Mouse (Mus musculus) ES-E14 (cell line): ENCODE measurements at regions not wholly inside any gene's neighbourhood (a gene's known extent, or its start where the extent isn't known, plus 50 kb on each side); places are given as distances from the start of the nearest gene placed in this dataset.

Experiments used
- DNase-seq: peaks from one replicate; pipeline ENCODE4 v3.0.0-alpha.2; 2013; ENCODE audit warnings: low read depth, low spot score
- H3K27ac ChIP-seq: 2 replicates; pipeline ENCODE4 v1.5.1; 2012; ENCODE audit warnings: low read depth, mild to moderate bottlenecking, low read length, moderate library complexity, mixed read lengths; ENCODE audit not compliant: poor library complexity, insufficient read depth, severe bottlenecking
- H3K36me3 ChIP-seq: 2 replicates; pipeline ENCODE4 v1.6.1; 2012; ENCODE audit warnings: mild to moderate bottlenecking, low read length, moderate library complexity, mixed read lengths; ENCODE audit not compliant: control insufficient read depth, poor library complexity, insufficient read depth, severe bottlenecking
- H3K4me1 ChIP-seq, 2 experiments: fragments of 150-350 bp in 1 of 2; sonication (generic) in 1 of 2; 2 replicates each; pipeline ENCODE4 v1.6.1; 2012; ENCODE audit warnings: low read length in 2 of 2, mild to moderate bottlenecking in 1 of 2, mixed read lengths in 1 of 2; ENCODE audit not compliant: control insufficient read depth in 2 of 2, insufficient read depth in 2 of 2, poor library complexity in 1 of 2
- H3K4me3 ChIP-seq, 2 experiments: fragments of 150-350 bp in 1 of 2; sonication (generic) in 1 of 2; 2 replicates each; pipeline ENCODE4 v1.5.1; 2012; ENCODE audit warnings: low read length in 2 of 2, low read depth in 1 of 2, mild to moderate bottlenecking in 1 of 2, mixed read lengths in 1 of 2; ENCODE audit not compliant: insufficient read depth in 1 of 2, poor library complexity in 1 of 2, severe bottlenecking in 1 of 2
- H3K9ac ChIP-seq: 2 replicates; pipeline ENCODE4 v1.6.1; 2012; ENCODE audit warnings: low read depth, mild to moderate bottlenecking, low read length, mixed read lengths; ENCODE audit not compliant: poor library complexity, insufficient read depth, severe bottlenecking
- H3K9me3 ChIP-seq: fragments of 150-350 bp; sonication (generic); 2 replicates; pipeline ENCODE4 v1.6.1; 2012; ENCODE audit warnings: low read depth, mild to moderate bottlenecking, low read length; ENCODE audit not compliant: control insufficient read depth, insufficient read depth
- CHD2 ChIP-seq: IDR thresholded peaks from 2 replicates; pipeline ENCODE4 v1.6.1; 2014; ENCODE audit warnings: mild to moderate bottlenecking, low read depth, low read length, inconsistent platforms
- HCFC1 ChIP-seq: IDR thresholded peaks from 2 replicates; pipeline ENCODE4 v1.6.1; 2012; ENCODE audit warnings: low read length, inconsistent platforms, borderline replicate concordance; ENCODE audit not compliant: insufficient read depth
- MAFK ChIP-seq: IDR thresholded peaks from 2 replicates; pipeline ENCODE4 v1.6.1; 2014; ENCODE audit warnings: mild to moderate bottlenecking, low read depth, low read length, inconsistent platforms; ENCODE audit not compliant: insufficient read depth
- ZC3H11A ChIP-seq: IDR thresholded peaks from 2 replicates; pipeline ENCODE4 v1.6.1; 2012; ENCODE audit warnings: low read depth, mild to moderate bottlenecking, inconsistent platforms, low read length, borderline replicate concordance
- ZNF384 ChIP-seq: IDR thresholded peaks from 2 replicates; pipeline ENCODE4 v1.6.1; 2012; ENCODE audit warnings: low read depth, low read length, inconsistent platforms
- in situ Hi-C, 2 experiments: fragments of 600-800 bp; cut with MboI; formaldehyde crosslinking; loops; one replicate each; pipeline ENCODE4 v1.15.1; 2025; ENCODE audit warnings: low sequenced_read_pairs in 2 of 2, inconsistent platforms in 1 of 2; ENCODE audit not compliant: unreplicated experiment in 2 of 2

DNA sequence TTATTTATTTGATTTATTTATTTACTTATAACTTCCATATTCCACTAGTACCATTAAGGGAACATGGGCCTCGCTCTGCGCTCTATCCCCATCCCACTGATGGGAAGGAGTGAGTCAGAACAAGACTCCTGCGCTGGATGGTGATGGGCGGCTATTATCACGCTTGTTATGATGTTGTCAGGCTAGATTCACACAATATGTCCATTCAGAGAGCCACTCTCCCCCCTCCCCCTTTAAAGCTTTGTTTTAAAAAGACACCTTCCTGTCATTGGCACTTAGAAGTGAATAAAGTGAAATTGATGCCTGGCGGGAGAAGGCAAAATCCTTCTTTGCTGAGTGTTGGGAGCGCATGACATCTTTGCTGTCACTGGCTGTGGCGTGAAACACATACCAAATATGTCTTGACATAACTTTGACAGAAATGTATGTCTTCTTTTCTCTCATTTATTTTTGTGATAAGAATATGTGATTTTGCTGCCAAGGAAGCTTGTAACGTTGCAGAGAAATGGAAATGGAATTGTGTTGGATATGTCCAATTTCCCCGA is 449.7 kb downstream of the Sox2 start:
- DNase-seq = no peak
- no peak overlapping the region for H3K27ac ChIP-seq
- in situ Hi-C loops = loop anchor here in 1 of 2 experiments (25.0 kb wide), 1 partner anchor 313 kb away; no protein-coding TSS in a partner anchor
- H3K9ac ChIP-seq = no peak overlapping the region
- TF ChIP-seq HCFC1 (no peak), MAFK (no peak), ZC3H11A (no peak), ZNF384 (no peak), CHD2 (no peak)
- peaks cover 3 to 7% of the 10 kb centered on the region in 2 experiments; a peak in 3 of 4 replicates for H3K4me1 ChIP-seq
- H3K36me3 ChIP-seq = no peaks in the 10 kb centered on the region
- no peaks in the 10 kb centered on the region for H3K9me3 ChIP-seq
- H3K4me3 ChIP-seq = no peak overlapping the region

DNA sequence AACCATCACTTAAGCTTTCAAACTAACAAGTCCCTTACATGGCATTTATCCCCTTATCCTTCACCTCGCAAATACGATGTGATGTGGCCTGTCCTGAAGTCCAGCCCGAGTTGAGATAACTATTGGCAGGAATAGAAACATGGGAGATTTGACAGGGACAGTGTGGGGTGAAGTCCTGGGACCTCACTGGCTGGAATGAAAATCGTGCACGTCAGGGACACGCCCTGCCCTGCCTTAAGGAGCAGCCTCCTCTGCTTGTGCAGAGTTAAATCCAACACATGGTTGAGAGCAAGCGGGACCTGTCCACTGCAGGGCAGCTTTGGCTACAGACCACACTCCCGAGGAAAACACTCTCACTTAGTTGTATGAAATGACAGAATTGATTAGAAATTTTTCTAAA is 451.1 kb downstream of the Sox2 start:
- Histone ChIP-seq H3K9ac (no peak overlapping the region), H3K4me1 (peaks cover 3 to 6% of the 10 kb centered on the region in 2 experiments; a peak in 3 of 4 replicates), H3K9me3 (no peaks in the 10 kb centered on the region), H3K36me3 (no peaks in the 10 kb centered on the region), H3K4me3 (no peak overlapping the region), H3K27ac (no peak overlapping the region)
- DNase-seq = no peak
- TF ChIP-seq ZNF384 = no peak
- no peak for TF ChIP-seq CHD2
- no peak for TF ChIP-seq ZC3H11A
- TF ChIP-seq MAFK = no peak
- in situ Hi-C loops = loop anchor here in 1 of 2 experiments (25.0 kb wide), 1 partner anchor 314 kb away; no protein-coding TSS in a partner anchor

DNA sequence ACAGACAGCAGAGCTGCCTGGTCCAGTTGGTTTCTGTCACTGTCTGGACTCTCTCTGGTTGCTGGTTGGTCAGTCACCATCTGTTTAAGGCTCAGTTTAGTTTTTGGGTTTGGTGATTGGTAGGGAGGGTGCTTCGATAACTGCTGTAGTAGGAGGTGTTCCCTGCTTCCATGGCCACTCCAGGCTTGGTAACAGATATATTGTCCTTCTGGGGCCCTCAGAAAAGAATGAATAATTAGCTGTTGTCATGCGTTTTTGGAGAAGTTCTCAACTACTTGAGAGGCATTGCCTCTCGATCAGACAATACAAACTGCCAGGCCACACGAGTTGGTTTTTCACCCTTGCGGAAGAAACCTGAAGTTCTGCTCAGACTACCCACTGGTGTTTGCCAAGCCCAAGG is 451.7 kb downstream of the Sox2 start:
- no peaks in the 10 kb centered on the region for H3K36me3 ChIP-seq
- H3K4me1 ChIP-seq = peaks cover 3 to 4% of the 10 kb centered on the region in 2 experiments; a peak in 3 of 4 replicates
- DNase-seq = no peak
- in situ Hi-C loops = loop anchor here in 1 of 2 experiments (25.0 kb wide), 1 partner anchor 315 kb away; no protein-coding TSS in a partner anchor
- no peak overlapping the region for H3K4me3 ChIP-seq
- no peak for TF ChIP-seq CHD2
- TF ChIP-seq MAFK = no peak
- TF ChIP-seq ZNF384 = no peak
- TF ChIP-seq HCFC1 = no peak
- TF ChIP-seq ZC3H11A = no peak
- no peak overlapping the region for H3K27ac ChIP-seq
- H3K9ac ChIP-seq = no peak overlapping the region
- H3K9me3 ChIP-seq = no peaks in the 10 kb centered on the region

DNA sequence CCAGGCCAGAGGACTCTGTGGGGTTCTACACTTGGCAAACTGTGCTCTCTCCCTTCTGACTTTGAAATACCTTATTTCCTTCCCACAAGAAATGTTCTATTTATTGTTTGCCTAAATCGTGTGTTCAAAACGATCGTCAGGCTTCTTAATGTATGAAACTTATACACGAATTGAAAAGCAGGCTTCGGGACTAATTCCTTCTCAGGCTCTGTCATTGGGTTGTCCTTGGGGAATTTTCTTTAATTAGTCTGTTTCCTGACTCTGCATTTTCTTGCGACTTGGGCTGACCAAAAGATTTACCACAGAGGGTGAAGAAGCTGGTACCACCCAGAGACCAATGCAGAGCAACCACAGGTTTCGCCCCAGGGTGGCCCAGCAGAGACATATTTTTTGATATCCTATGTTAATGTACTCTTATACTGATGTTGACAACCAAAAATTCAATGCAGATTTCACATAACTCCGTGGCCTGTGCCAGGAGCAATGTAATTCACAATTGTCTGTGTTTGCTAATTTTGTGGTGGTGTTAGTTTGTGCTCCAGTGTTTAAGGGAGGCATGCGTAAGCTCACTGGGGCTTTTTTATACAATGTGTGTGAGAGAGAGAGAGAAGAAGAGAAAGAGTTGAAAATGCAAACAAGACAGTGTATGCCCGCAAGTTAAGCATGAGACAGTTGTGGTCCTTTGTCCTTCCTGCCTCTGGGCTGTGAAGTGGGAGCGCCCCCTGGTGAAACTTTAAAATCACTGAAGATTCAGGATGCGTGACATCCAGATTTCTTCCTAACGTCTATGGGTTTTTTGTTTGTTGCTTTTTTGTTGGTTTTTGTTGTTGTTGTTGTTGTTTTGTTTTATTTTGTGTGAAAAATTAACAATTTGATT is 452.7 kb downstream of the Sox2 start:
- no peak overlapping the region for H3K4me3 ChIP-seq
- H3K27ac ChIP-seq = no peak overlapping the region
- H3K4me1 ChIP-seq = peaks cover 0 to 4% of the 10 kb centered on the region in 2 experiments; a peak in 2 of 4 replicates
- in situ Hi-C loops = loop anchor here in 1 of 2 experiments (25.0 kb wide), 1 partner anchor 316 kb away; no protein-coding TSS in a partner anchor
- H3K9ac ChIP-seq = no peak overlapping the region
- DNase-seq = peak; percentile 65
- peak; percentile 98 for TF ChIP-seq ZC3H11A
- no peak for TF ChIP-seq CHD2
- no peaks in the 10 kb centered on the region for H3K9me3 ChIP-seq
- H3K36me3 ChIP-seq = no peaks in the 10 kb centered on the region
